Mouse (Mus musculus) midbrain, postnatal 0 days (tissue): Measurements from ENCODE around the gene Itpr1. TPM values are rescaled to one million over a fixed set of nuclear protein-coding genes. Genes with fewer than 3 reads are reported as not detected.

Source experiments
- ATAC-seq: fragments of 200-750 bp; cut with Nextera tagmentation; 2 replicates; pipeline ENCODE4 v1.8.0; 2017; ENCODE audit warnings: moderate number of reproducible peaks, mild to moderate bottlenecking, moderate TSS enrichment, moderate library complexity; ENCODE audit not compliant: low FRiP score
- DNase-seq: peaks from one replicate; pipeline ENCODE4 v3.0.0-alpha.2; 2015; ENCODE audit warnings: low spot score
- H3K27ac ChIP-seq: fragments of 300-500 bp; sonication (generic); 2 replicates; pipeline ENCODE4 v1.5.1; 2014; ENCODE audit warnings: low read depth, mild to moderate bottlenecking, low read length, mixed read lengths
- H3K27me3 ChIP-seq: fragments of 300-500 bp; sonication (generic); 2 replicates; pipeline ENCODE4 v1.6.1; 2014; ENCODE audit warnings: low read length, control low read depth, mixed read lengths; ENCODE audit not compliant: insufficient read depth
- H3K36me3 ChIP-seq: fragments of 300-500 bp; sonication (generic); 2 replicates; pipeline ENCODE4 v1.6.1; 2014; ENCODE audit warnings: low read length, control low read depth, mixed read lengths; ENCODE audit not compliant: insufficient read depth
- H3K4me1 ChIP-seq: fragments of 300-500 bp; sonication (generic); 2 replicates; pipeline ENCODE4 v1.6.1; 2014; ENCODE audit warnings: mild to moderate bottlenecking, control low read depth, antibody characterized with exemption, low read length, mixed read lengths; ENCODE audit not compliant: insufficient read depth
- H3K4me2 ChIP-seq: fragments of 300-500 bp; sonication (generic); 2 replicates; pipeline ENCODE4 v1.6.1; 2014; ENCODE audit warnings: low read depth, mild to moderate bottlenecking, low read length, mixed read lengths; ENCODE audit not compliant: poor library complexity, severe bottlenecking
- H3K4me3 ChIP-seq: fragments of 300-500 bp; sonication (generic); 2 replicates; pipeline ENCODE4 v1.5.1; 2014; ENCODE audit warnings: low read depth, mild to moderate bottlenecking, low read length, moderate library complexity
- H3K9ac ChIP-seq: fragments of 300-500 bp; sonication (generic); replicated peaks from 2 replicates; pipeline ENCODE4 v1.6.1; 2014; ENCODE audit warnings: mild to moderate bottlenecking, low read length, moderate library complexity, mixed read lengths; ENCODE audit not compliant: poor library complexity, severe bottlenecking
- H3K9me3 ChIP-seq: fragments of 300-500 bp; sonication (generic); 2 replicates; pipeline ENCODE4 v1.6.1; 2016; ENCODE audit warnings: low read length, control low read depth
- CTCF ChIP-seq: IDR thresholded peaks from 2 replicates; pipeline ENCODE4 v1.5.1; 2016; ENCODE audit warnings: antibody characterized with exemption, mild to moderate bottlenecking
- WGBS: fragments of 180-500 bp; shearing (Covaris S2); extraction: QIAGEN DNeasy Blood & Tissue Kit; methylation state at CpG from one replicate; pipeline ENCODE4 v1.1.7; 2014; 5-methylcytosine and 5-hydroxymethylcytosine counted together
- polyA plus RNA-seq: library from polyadenylated mRNA; unstranded; fragments of >200 nt; fragmentation: Nextera tagmentation; extraction: Ambion mirVana; gene quantifications from 2 replicates; pipeline ENCODE4 v1.2.1, GENCODE M21; 2015
- total RNA-seq: library from RNA; depleted of rRNA; stranded (reverse); fragments of >200 nt; gene quantifications from 2 replicates; pipeline ENCODE4 v1.2.3, GENCODE M21; 2014

Gene Itpr1
- total and polyA plus RNA-seq, 2 experiments from 2014 or later = 3.3 to 23.2 TPM

- TF ChIP-seq CTCF = no peak
- H3K4me2 ChIP-seq = no peak overlapping the region
- no peak overlapping the region for H3K4me3 ChIP-seq
- H3K36me3 ChIP-seq = no peaks in the 10 kb centered on the region
- peak; percentile 41 for DNase-seq
- H3K4me1 ChIP-seq = no peaks in the 10 kb centered on the region
- ATAC-seq = peak; percentile 68
- peak overlapping the region; percentile 70 for H3K27ac ChIP-seq
- no peak overlapping the region for H3K9ac ChIP-seq
- WGBS = 52% methylated on average over 8 of the region's 8 CpGs
- no peaks in the 10 kb centered on the region for H3K9me3 ChIP-seq
- H3K27me3 ChIP-seq = no peaks in the 10 kb centered on the region
These were observed 139.1 kb downstream of the Itpr1 start for GRCm38 (mm10) chr6:108351998-108352397.

GRCm38 (mm10) chr6:108367412-108367811 lies 154.5 kb downstream of the Itpr1 start:
- ATAC-seq = no peak
- Histone ChIP-seq H3K9ac (no peak overlapping the region), H3K4me2 (no peak overlapping the region), H3K9me3 (no peaks in the 10 kb centered on the region), H3K4me3 (no peak overlapping the region), H3K27me3 (no peaks in the 10 kb centered on the region), H3K27ac (no peak overlapping the region), H3K36me3 (no peaks in the 10 kb centered on the region), H3K4me1 (no peaks in the 10 kb centered on the region)
- TF ChIP-seq CTCF = peak; percentile 76
- DNase-seq = peak; percentile 39
- WGBS = 79% methylated on average over 4 of the region's 4 CpGs

- no peak for ATAC-seq
- no peak overlapping the region for H3K27ac ChIP-seq
- H3K4me3 ChIP-seq = no peak overlapping the region
- no peaks in the 10 kb centered on the region for H3K4me1 ChIP-seq
- no peak overlapping the region for H3K4me2 ChIP-seq
- no peaks in the 10 kb centered on the region for H3K9me3 ChIP-seq
- H3K9ac ChIP-seq = no peak overlapping the region
- H3K27me3 ChIP-seq = no peaks in the 10 kb centered on the region
- DNase-seq = no peak
- H3K36me3 ChIP-seq = no peaks in the 10 kb centered on the region
- 96% methylated on average over 11 of the region's 11 CpGs for WGBS
- TF ChIP-seq CTCF = no peak
These were observed 156.1 kb downstream of the Itpr1 start for GRCm38 (mm10) chr6:108369031-108369430.

GRCm38 (mm10) chr6:108371347-108371893 lies 158.5 kb downstream of the Itpr1 start:
- Histone ChIP-seq H3K4me3 (no peak overlapping the region), H3K4me2 (no peak overlapping the region), H3K27ac (no peak overlapping the region), H3K9me3 (no peaks in the 10 kb centered on the region), H3K4me1 (no peaks in the 10 kb centered on the region), H3K9ac (no peak overlapping the region), H3K27me3 (no peaks in the 10 kb centered on the region), H3K36me3 (no peaks in the 10 kb centered on the region)
- ATAC-seq (no peak), DNase-seq (no peak)
- TF ChIP-seq CTCF = no peak
- WGBS = 82% methylated on average over 7 of the region's 7 CpGs

- Histone ChIP-seq H3K4me1 (no peaks in the 10 kb centered on the region), H3K27me3 (no peaks in the 10 kb centered on the region), H3K4me3 (no peak overlapping the region), H3K36me3 (no peaks in the 10 kb centered on the region), H3K4me2 (no peak overlapping the region), H3K9ac (no peak overlapping the region), H3K9me3 (no peaks in the 10 kb centered on the region), H3K27ac (no peak overlapping the region)
- 80% methylated on average over 7 of the region's 7 CpGs for WGBS
- ATAC-seq (no peak), DNase-seq (peak; percentile 32)
- TF ChIP-seq CTCF = peak; percentile 51
These were observed 161.1 kb downstream of the Itpr1 start for GRCm38 (mm10) chr6:108374019-108374418.

GRCm38 (mm10) chr6:108379041-108379440 lies 166.1 kb downstream of the Itpr1 start:
- TF ChIP-seq CTCF = no peak
- 88% methylated on average over 3 of the region's 3 CpGs for WGBS
- no peaks in the 10 kb centered on the region for H3K27me3 ChIP-seq
- no peak overlapping the region for H3K9ac ChIP-seq
- no peak for DNase-seq
- H3K36me3 ChIP-seq = peaks cover 8% of the 10 kb centered on the region; the same call in 1 of the 2 replicates
- no peaks in the 10 kb centered on the region for H3K9me3 ChIP-seq
- no peak for ATAC-seq
- H3K27ac ChIP-seq = no peak overlapping the region
- no peak overlapping the region for H3K4me2 ChIP-seq
- H3K4me1 ChIP-seq = no peaks in the 10 kb centered on the region
- H3K4me3 ChIP-seq = no peak overlapping the region
